22 mouse cellular contexts compared by ENCODE assay signal in genomic region chr14:56155340-56155739, GRCm38 (mm10). TPM values are rescaled to one million over a fixed set of nuclear protein-coding genes. Genes with fewer than 3 reads are reported as not detected.
DNase-seq lines count a peak whose midpoint lies in the region; ATAC-seq and TF ChIP-seq lines count a peak whose summit lies in the region.
"Had no signal": no experiment of that assay in that cellular context is flagged by ENCODE, and none has a peak within 500 bp of the region (broad histone marks: within the 10 kb centered on the region; RNA-seq: fewer than 3 reads in every experiment).

No protein-coding gene starts in this region.

- no peak overlapping the region for H3K27ac ChIP-seq in left cerebral cortex, adult 2 months
- H3K27ac ChIP-seq: embryonic facial prominence, embryonic 13.5 days; forebrain, embryonic 10.5 days; limb, embryonic 12.5 days; lung, embryonic 15.5 days; neural tube, embryonic 15.5 days had no signal

- ATAC-seq in CD4-positive, CD25-positive, alpha-beta regulatory T cell, adult 4 months: no peak
- ATAC-seq in Patski: no peak

- POLR2A ChIA-PET in Patski (lab: Charles Lee): interaction anchor here (0.9 kb wide), 1 partner anchor 13 kb away, joined by 3 read pairs; no protein-coding TSS in a partner anchor

- H3K4me3 ChIP-seq in left cerebral cortex, adult 2 months: no peak overlapping the region
- H3K4me3 ChIP-seq: embryonic facial prominence, embryonic 13.5 days; forebrain, embryonic 10.5 days; limb, embryonic 12.5 days; lung, embryonic 15.5 days; megakaryocyte, embryonic 14.5 days; neural tube, embryonic 15.5 days had no signal

- peak; percentile 26 for TF ChIP-seq CTCF in left cerebral cortex, adult 2 months (IDR thresholded peaks at IDR 0.05)
- TF ChIP-seq CTCF in Patski (IDR thresholded peaks at IDR 0.05): peak; percentile 33

- H3K27me3 ChIP-seq in Patski: peaks cover 4% of the 10 kb centered on the region
- H3K27me3 ChIP-seq: embryonic facial prominence, embryonic 13.5 days; limb, embryonic 12.5 days; lung, embryonic 15.5 days; megakaryocyte, embryonic 14.5 days; neural tube, embryonic 15.5 days had no signal

- CTCF ChIA-PET in Patski (lab: Charles Lee): interaction anchor here (1.3 kb wide), 1 partner anchor 9 kb away, joined by 3 read pairs; no protein-coding TSS in a partner anchor

- peak; percentile 24 for DNase-seq in CD4-positive, CD25-positive, alpha-beta regulatory T cell, adult 2 months (ENCODE audit: low read depth, low spot score)
- DNase-seq in left cerebral cortex, adult 2 months (ENCODE audit: extremely low spot score in 1 of 2, low spot score in 2 of 2): no peak
- no peak for DNase-seq in left cerebral cortex, postnatal 10 days (ENCODE audit: extremely low spot score in 1 of 2, low spot score in 2 of 2)
- DNase-seq in 3T3-L1 (ENCODE audit: low read depth, low spot score) (peak; percentile 2), Patski (ENCODE audit: low read depth, low spot score) (no peak)
- DNase-seq in neural tube, embryonic 10.5 days (ENCODE audit: extremely low spot score, low spot score): no peak
- DNase-seq in adrenal gland, adult 18-20 months (ENCODE audit: low spot score in 2 of 2): no peak
- DNase-seq: adrenal gland, adult 8-10 months; cerebellum, postnatal 36 days; heart, postnatal 4 days; kidney, adult 11 months; kidney, postnatal 4 days; right cerebral cortex, adult 18-20 months had no signal

- in situ Hi-C loops in Patski (cut with MboI; ENCODE audit: low pct_unique_long_range_greater_than_20kb): no loop called here

- intact Hi-C loops in left cerebral cortex, adult 2 months (cut with DNase I): no loop called here
- intact Hi-C loops in left cerebral cortex, postnatal 10 days (cut with DNase I): no loop called here

RNA-seq across cellular contexts. Expression of gene Gzmg, which starts 4.0 kb away (rescaled TPM):
- polyA plus RNA-seq in CD4-positive, CD25-positive, alpha-beta regulatory T cell, adult 4 months (2017; shearing (Covaris generic)): not detected
- not detected for total RNA-seq in left cerebral cortex, adult 2 months (2021)
- total RNA-seq in left cerebral cortex, postnatal 10 days (2021): not detected
- 5.3 TPM for polyA plus RNA-seq in Patski (2021)
- total RNA-seq in adrenal gland, adult 18-20 months (2021): not detected
- total RNA-seq: adrenal gland, adult 8-10 months; heart, adult 8-10 months; heart, postnatal 4 days had no signal
- polyA plus RNA-seq: embryonic facial prominence, embryonic 13.5 days; forebrain, embryonic 10.5 days; limb, embryonic 12.5 days; lung, embryonic 15.5 days; neural tube, embryonic 15.5 days; spleen, adult 2 months had no signal

RNA-seq across cellular contexts. Expression of gene Gzmn, which starts 19.1 kb away (rescaled TPM):
- polyA plus RNA-seq in CD4-positive, CD25-positive, alpha-beta regulatory T cell, adult 4 months (2017; shearing (Covaris generic)): not detected
- not detected for total RNA-seq in left cerebral cortex, adult 2 months (2021)
- not detected for total RNA-seq in left cerebral cortex, postnatal 10 days (2021)
- polyA plus RNA-seq in Patski (2021): 0.06 TPM
- total RNA-seq in adrenal gland, adult 18-20 months (2021): not detected
- total RNA-seq: adrenal gland, adult 8-10 months; heart, adult 8-10 months; heart, postnatal 4 days had no signal
- polyA plus RNA-seq: embryonic facial prominence, embryonic 13.5 days; forebrain, embryonic 10.5 days; limb, embryonic 12.5 days; lung, embryonic 15.5 days; neural tube, embryonic 15.5 days; spleen, adult 2 months had no signal

RNA-seq across cellular contexts. Expression of gene Gzmd, which starts 22.9 kb away (rescaled TPM):
- polyA plus RNA-seq in CD4-positive, CD25-positive, alpha-beta regulatory T cell, adult 4 months (2017; shearing (Covaris generic)): not detected
- not detected for total RNA-seq in left cerebral cortex, adult 2 months (2021)
- total RNA-seq in left cerebral cortex, postnatal 10 days (2021): not detected
- 4.2 TPM for polyA plus RNA-seq in Patski (2021)
- total RNA-seq in adrenal gland, adult 18-20 months (2021): not detected
- total RNA-seq: adrenal gland, adult 8-10 months; heart, adult 8-10 months; heart, postnatal 4 days had no signal
- polyA plus RNA-seq: embryonic facial prominence, embryonic 13.5 days; forebrain, embryonic 10.5 days; limb, embryonic 12.5 days; lung, embryonic 15.5 days; neural tube, embryonic 15.5 days; spleen, adult 2 months had no signal

RNA-seq across cellular contexts. Expression of gene Gzme, which starts 34.9 kb away (rescaled TPM):
- not detected for polyA plus RNA-seq in CD4-positive, CD25-positive, alpha-beta regulatory T cell, adult 4 months (2017; shearing (Covaris generic))
- total RNA-seq in left cerebral cortex, adult 2 months (2021): not detected
- not detected for total RNA-seq in left cerebral cortex, postnatal 10 days (2021)
- polyA plus RNA-seq in Patski (2021): 59.1 TPM
- not detected for total RNA-seq in adrenal gland, adult 18-20 months (2021)
- total RNA-seq: adrenal gland, adult 8-10 months; heart, adult 8-10 months; heart, postnatal 4 days had no signal
- polyA plus RNA-seq: embryonic facial prominence, embryonic 13.5 days; forebrain, embryonic 10.5 days; limb, embryonic 12.5 days; lung, embryonic 15.5 days; neural tube, embryonic 15.5 days; spleen, adult 2 months had no signal

RNA-seq across cellular contexts. Expression of gene Ctsg, which starts 53.0 kb away (rescaled TPM):
- polyA plus RNA-seq in CD4-positive, CD25-positive, alpha-beta regulatory T cell, adult 4 months (2017; shearing (Covaris generic)): not detected
- not detected for total RNA-seq in left cerebral cortex, adult 2 months (2021)
- total RNA-seq in left cerebral cortex, postnatal 10 days (2021): not detected
- not detected for polyA plus RNA-seq in Patski (2021)
- total RNA-seq in adrenal gland, adult 18-20 months (2021): not detected
- total RNA-seq: adrenal gland, adult 8-10 months; heart, adult 8-10 months; heart, postnatal 4 days had no signal
- polyA plus RNA-seq: embryonic facial prominence, embryonic 13.5 days; limb, embryonic 12.5 days; lung, embryonic 15.5 days; neural tube, embryonic 15.5 days had no signal

Comparison
In these comparisons a context has a peak if more than half of its experiments do, and no peak if none do; other contexts are left out.
1. DNase-seq: peak in CD4-positive, CD25-positive, alpha-beta regulatory T cell, adult 2 months (single experiment) and 3T3-L1 (single experiment); none in left cerebral cortex, adult 2 months (0 of 2), left cerebral cortex, postnatal 10 days (0 of 2), Patski (single experiment), neural tube, embryonic 10.5 days (single experiment) and adrenal gland, adult 18-20 months (0 of 2).